Mouse (Mus musculus) retina, postnatal 7 days (tissue): ENCODE measurements around the gene Gm45337.

ENCODE experiments used
- DNase-seq: peaks from one replicate; pipeline ENCODE4 v3.0.0-alpha.2; 2012; ENCODE audit warnings: low read depth, low spot score

The Gm45337 gene

GRCm38 (mm10) chr7:142104747-142105146, 39.7 kb downstream of the Gm45337 start:
- no peak for DNase-seq

- peak; percentile 81 for DNase-seq
Observed at GRCm38 (mm10) chr7:142097776-142098175, 46.6 kb downstream of the Gm45337 start.

GRCm38 (mm10) chr7:142096701-142097100, 47.7 kb downstream of the Gm45337 start:
- DNase-seq, result no peak

GRCm38 (mm10) chr7:142095183-142095931, 49.0 kb downstream of the Gm45337 start, which contains the start of gene Dusp8:
Dusp8 (minus strand) TSS chr7:142095843.
- peak; percentile 92 for DNase-seq

GRCm38 (mm10) chr7:142094301-142095143, 49.9 kb downstream of the Gm45337 start:
- DNase-seq, result no peak

- DNase-seq, result no peak
Observed at GRCm38 (mm10) chr7:142093696-142094240, 50.6 kb downstream of the Gm45337 start.
